Mouse (Mus musculus) small intestine, adult 2 months (tissue): ENCODE data around the gene Lpp.

ENCODE experiments used
- CTCF ChIP-seq: fragments of 200-500 bp; IDR thresholded peaks from 2 replicates; pipeline ENCODE4 v1.5.1; 2012; ENCODE audit warnings: low read depth, mild to moderate bottlenecking, control low read depth, inconsistent platforms, low read length, moderate library complexity, mixed read lengths; ENCODE audit not compliant: insufficient replicate concordance, insufficient read length; ENCODE audit errors: extremely low read depth
- POLR2A ChIP-seq: fragments of 200-500 bp; IDR thresholded peaks from 2 replicates; pipeline ENCODE4 v1.6.1; 2012; ENCODE audit warnings: low read depth, mild to moderate bottlenecking, control low read depth, inconsistent platforms, low read length, moderate library complexity

DNA sequence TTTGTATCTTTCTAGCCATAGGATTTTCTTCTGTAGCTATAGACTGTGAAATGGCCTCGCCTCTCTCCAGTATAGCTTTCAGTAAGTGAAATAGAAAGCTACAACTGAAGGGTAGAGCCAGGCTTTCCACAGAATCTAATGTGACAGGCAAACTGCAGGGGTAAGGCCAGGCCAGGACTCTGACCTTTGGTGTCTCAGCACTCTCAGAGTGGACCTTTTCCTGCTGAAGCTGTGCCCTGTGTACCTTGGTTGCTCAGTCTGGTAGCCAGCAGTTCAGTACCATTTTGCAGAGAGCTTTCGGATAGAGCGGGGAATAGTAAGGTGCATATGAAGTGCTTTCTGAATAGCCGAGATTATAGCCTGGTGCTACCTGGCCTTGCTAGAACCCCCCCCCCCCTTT, 9.5 kb downstream of the Lpp start:
- TF ChIP-seq CTCF: no peak
- TF ChIP-seq POLR2A: no peak
